Mouse (Mus musculus) lung, adult 2 months (tissue): ENCODE data around the gene Vgll4. TPM values are rescaled to one million over a fixed set of nuclear protein-coding genes. Genes with fewer than 3 reads are reported as not detected.

Experiments
- DNase-seq: peaks from one replicate; pipeline ENCODE4 v3.0.0; 2022
- H3K4me1 ChIP-seq: fragments of 200-500 bp; 2 replicates; pipeline ENCODE4 v1.6.1; 2011; ENCODE audit warnings: low read length; ENCODE audit not compliant: control insufficient read depth, insufficient read depth
- H3K4me3 ChIP-seq: fragments of 200-500 bp; replicated peaks from 2 replicates; pipeline ENCODE3; 2011; ENCODE audit warnings: low read depth, mild to moderate bottlenecking, control low read depth, low read length; ENCODE audit errors: extremely low read depth
- CTCF ChIP-seq: fragments of 200-500 bp; IDR thresholded peaks from 2 replicates; pipeline ENCODE4 v1.5.1; 2011; ENCODE audit warnings: mild to moderate bottlenecking, low read length, control low read depth; ENCODE audit not compliant: insufficient read depth
- POLR2A ChIP-seq: fragments of 200-500 bp; IDR thresholded peaks from 2 replicates; pipeline ENCODE4 v1.6.1; 2011; ENCODE audit warnings: low read depth, mild to moderate bottlenecking, control low read depth, low read length, borderline replicate concordance; ENCODE audit errors: extremely low read depth
- WGBS: fragments of 180-500 bp; shearing (Covaris S2); methylation state at CpG from one replicate; pipeline ENCODE4 v1.1.7; 2018; 5-methylcytosine and 5-hydroxymethylcytosine counted together
- polyA plus RNA-seq: library from polyadenylated mRNA; depleted of rRNA; stranded (reverse); fragments of >200 nt; gene quantifications from 2 replicates; pipeline ENCODE4 v1.2.3, GENCODE M21; 2012

The Vgll4 gene
- polyA plus RNA-seq, 1 experiment: 80.8 TPM

- no peak for DNase-seq
- 29% methylated on average over 4 of the region's 4 CpGs for WGBS
- Histone ChIP-seq H3K4me1 (peaks cover 35% of the 10 kb centered on the region), H3K4me3 (no peak overlapping the region)
- TF ChIP-seq POLR2A (no peak), CTCF (no peak)
Observed at GRCm38 (mm10) chr6:114901921-114902320, 67.9 kb downstream of the Vgll4 start.

- 16% methylated on average over 12 of the region's 12 CpGs for WGBS
- H3K4me1 ChIP-seq: peaks cover 39% of the 10 kb centered on the region
- peak; percentile 64 for DNase-seq
- no peak overlapping the region for H3K4me3 ChIP-seq
- TF ChIP-seq CTCF (no peak), POLR2A (no peak)
Observed at GRCm38 (mm10) chr6:114901321-114901824, 68.4 kb downstream of the Vgll4 start.

GRCm38 (mm10) chr6:114900194-114900593 is 69.6 kb downstream of the Vgll4 start:
- H3K4me1 ChIP-seq: peaks cover 36% of the 10 kb centered on the region
- TF ChIP-seq CTCF (no peak), POLR2A (no peak)

GRCm38 (mm10) chr6:114899652-114900051 is 70.1 kb downstream of the Vgll4 start:
- Histone ChIP-seq H3K4me1 (peaks cover 35% of the 10 kb centered on the region), H3K4me3 (no peak overlapping the region)
- 13% methylated on average over 7 of the region's 7 CpGs for WGBS
- no peak for DNase-seq
- TF ChIP-seq POLR2A (no peak), CTCF (no peak)

More at GRCm38 (mm10) chr6:114900194-114900593, 69.6 kb downstream of the Vgll4 start:
- DNase-seq: no peak
- no peak overlapping the region for H3K4me3 ChIP-seq
- WGBS: 35% methylated on average over 10 of the region's 10 CpGs

GRCm38 (mm10) chr6:114898949-114899348 is 70.8 kb downstream of the Vgll4 start:
- Histone ChIP-seq H3K4me3 (no peak overlapping the region), H3K4me1 (peaks cover 40% of the 10 kb centered on the region)

GRCm38 (mm10) chr6:114896281-114896680 is 73.5 kb downstream of the Vgll4 start:
- no peak for DNase-seq
- Histone ChIP-seq H3K4me3 (no peak overlapping the region), H3K4me1 (peaks cover 47% of the 10 kb centered on the region)
- 21% methylated on average over 2 of the region's 2 CpGs for WGBS
- no peak for TF ChIP-seq CTCF
- no peak for TF ChIP-seq POLR2A

More at GRCm38 (mm10) chr6:114898949-114899348, 70.8 kb downstream of the Vgll4 start:
- DNase-seq: no peak
- TF ChIP-seq POLR2A (no peak), CTCF (no peak)
- 74% methylated on average over 4 of the region's 4 CpGs for WGBS

- Histone ChIP-seq H3K4me3 (no peak overlapping the region), H3K4me1 (peaks cover 55% of the 10 kb centered on the region)
- WGBS: 74% methylated on average over 7 of the region's 7 CpGs
- no peak for DNase-seq
- TF ChIP-seq POLR2A (no peak), CTCF (no peak)
Observed at GRCm38 (mm10) chr6:114895191-114895590, 74.6 kb downstream of the Vgll4 start.

GRCm38 (mm10) chr6:114894548-114895106 is 75.2 kb downstream of the Vgll4 start:
- TF ChIP-seq CTCF (peak; percentile 36), POLR2A (no peak)
- DNase-seq: peak; percentile 37
- H3K4me3 ChIP-seq: no peak overlapping the region
- H3K4me1 ChIP-seq: peaks cover 54% of the 10 kb centered on the region
- 36% methylated on average over 4 of the region's 4 CpGs for WGBS

- DNase-seq: peak; percentile 70
- no peak overlapping the region for H3K4me3 ChIP-seq
- 24% methylated on average over 20 of the region's 20 CpGs for WGBS
- no peak for TF ChIP-seq CTCF
- peaks cover 56% of the 10 kb centered on the region for H3K4me1 ChIP-seq
Observed at GRCm38 (mm10) chr6:114893427-114894209, 76.2 kb downstream of the Vgll4 start.
